Comparison of ENCODE assay signal across 20 mouse cellular contexts in genomic region chr14:13596251-13596650, GRCm38 (mm10).
A peak's percentile ranks its signal among the peaks of the same experiment; 100 is the strongest.
DNase-seq lines count a peak whose midpoint lies in the region; ATAC-seq lines count a peak whose summit lies in the region.
"Had no signal": no experiment of that assay in that cellular context is flagged by ENCODE, and none has a peak within 500 bp of the region (broad histone marks: within the 10 kb centered on the region; RNA-seq: fewer than 3 reads in every experiment).

No protein-coding gene starts in this region.

- no peak overlapping the region for H3K27ac ChIP-seq in lung, embryonic 16.5 days (ENCODE audit: low read length)
- H3K27ac ChIP-seq: embryonic facial prominence, embryonic 15.5 days; forebrain, embryonic 12.5 days; hindbrain, embryonic 15.5 days; left cerebral cortex, adult 2 months; limb, embryonic 13.5 days; liver, embryonic 15.5 days; stomach, postnatal 0 days had no signal

- no peak overlapping the region for H3K9ac ChIP-seq in lung, embryonic 16.5 days (ENCODE audit: low read length)
- H3K9ac ChIP-seq: embryonic facial prominence, embryonic 15.5 days; forebrain, embryonic 12.5 days; hindbrain, embryonic 15.5 days; limb, embryonic 13.5 days; liver, embryonic 15.5 days had no signal

- H3K4me3 ChIP-seq in lung, embryonic 16.5 days (ENCODE audit: low read length): peak overlapping the region; percentile 28; the same call in 1 of the 2 replicates
- H3K4me3 ChIP-seq: embryonic facial prominence, embryonic 15.5 days; forebrain, embryonic 12.5 days; hindbrain, embryonic 15.5 days; left cerebral cortex, adult 2 months; limb, embryonic 13.5 days; liver, embryonic 15.5 days; megakaryocyte, embryonic 14.5 days had no signal

- no peak for ATAC-seq in lung, embryonic 16.5 days (ENCODE audit: low read depth)
- ATAC-seq: intestine, postnatal 0 days; midbrain, embryonic 16.5 days had no signal

- no peaks in the 10 kb centered on the region for H3K27me3 ChIP-seq in lung, embryonic 16.5 days (ENCODE audit: control insufficient read depth, insufficient read depth, low read depth, low read length)
- H3K27me3 ChIP-seq: embryonic facial prominence, embryonic 15.5 days; forebrain, embryonic 12.5 days; hindbrain, embryonic 15.5 days; limb, embryonic 13.5 days; liver, embryonic 15.5 days; megakaryocyte, embryonic 14.5 days had no signal

- no peaks in the 10 kb centered on the region for H3K4me1 ChIP-seq in lung, embryonic 16.5 days (replicated peaks; ENCODE audit: control insufficient read depth, insufficient read depth, low read length)
- H3K4me1 ChIP-seq: embryonic facial prominence, embryonic 15.5 days; forebrain, embryonic 12.5 days; hindbrain, embryonic 15.5 days; limb, embryonic 13.5 days; liver, embryonic 15.5 days; megakaryocyte, embryonic 14.5 days had no signal

- 66% methylated on average over 6 of the region's 6 CpGs for WGBS in lung, embryonic 16.5 days

- DNase-seq in lung, postnatal 4 days: no peak
- peak; percentile 8 for DNase-seq in adrenal gland, postnatal 10 days
- DNase-seq in brain, adult 2 months (ENCODE audit: low read depth, low spot score): peak; percentile 62
- DNase-seq in cerebellum, postnatal 10 days: peak; percentile 57 to 74
- DNase-seq in gastrocnemius, postnatal 25 days: no peak
- DNase-seq in layer of hippocampus, postnatal 10 days (ENCODE audit: low spot score in 2 of 2): no peak
- DNase-seq: embryo, embryonic 11 days; gastrocnemius, postnatal 10 days; heart, postnatal 14 days had no signal

- no peaks in the 10 kb centered on the region for H3K9me3 ChIP-seq in lung, embryonic 16.5 days (ENCODE audit: control insufficient read depth, low read length)
- H3K9me3 ChIP-seq: embryonic facial prominence, embryonic 15.5 days; forebrain, embryonic 12.5 days; hindbrain, embryonic 15.5 days; limb, embryonic 13.5 days; liver, embryonic 15.5 days; megakaryocyte, embryonic 14.5 days had no signal

- no peaks in the 10 kb centered on the region for H3K36me3 ChIP-seq in lung, embryonic 16.5 days (ENCODE audit: control insufficient read depth, insufficient read depth, low read length)
- H3K36me3 ChIP-seq: embryonic facial prominence, embryonic 15.5 days; forebrain, embryonic 12.5 days; hindbrain, embryonic 15.5 days; limb, embryonic 13.5 days; liver, embryonic 15.5 days had no signal

- H3K4me2 ChIP-seq in lung, embryonic 16.5 days (ENCODE audit: low read depth, low read length): peak overlapping the region; percentile 31; the same call in 1 of the 2 replicates
- H3K4me2 ChIP-seq: embryonic facial prominence, embryonic 15.5 days; forebrain, embryonic 12.5 days; hindbrain, embryonic 15.5 days; limb, embryonic 13.5 days; liver, embryonic 15.5 days had no signal

Comparison
In these comparisons a context has a peak if more than half of its experiments do, and no peak if none do; other contexts are left out.
1. DNase-seq: peak in adrenal gland, postnatal 10 days (single experiment), brain, adult 2 months (single experiment) and cerebellum, postnatal 10 days (2 of 2); none in lung, postnatal 4 days (0 of 2), gastrocnemius, postnatal 25 days (single experiment) and layer of hippocampus, postnatal 10 days (0 of 2).